Mouse (Mus musculus) midbrain, embryonic 14.5 days (tissue): ENCODE data around the gene Cdh24. TPM values are rescaled to one million over a fixed set of nuclear protein-coding genes. Genes with fewer than 3 reads are reported as not detected.

ENCODE experiments used
- ATAC-seq: fragments of 200-750 bp; cut with Nextera tagmentation; 2 replicates; pipeline ENCODE4 v1.8.0; 2017; ENCODE audit warnings: moderate number of reproducible peaks, moderate library complexity; ENCODE audit not compliant: low FRiP score, low TSS enrichment
- DNase-seq: peaks from one replicate; pipeline ENCODE4 v3.0.0-alpha.2; 2015
- H3K27ac ChIP-seq: fragments of 300-500 bp; sonication (generic); replicated peaks from 2 replicates; pipeline ENCODE4 v1.5.1; 2014; ENCODE audit warnings: mild to moderate bottlenecking, low read depth, low read length, moderate library complexity
- H3K27me3 ChIP-seq: fragments of 300-500 bp; sonication (generic); 2 replicates; pipeline ENCODE4 v1.6.1; 2014; ENCODE audit warnings: low read length, control low read depth, mixed read lengths; ENCODE audit not compliant: control insufficient read depth, insufficient read depth
- H3K36me3 ChIP-seq: fragments of 300-500 bp; sonication (generic); 2 replicates; pipeline ENCODE4 v1.6.1; 2014; ENCODE audit warnings: low read length, control low read depth; ENCODE audit not compliant: control insufficient read depth, insufficient read depth
- H3K4me1 ChIP-seq: fragments of 300-500 bp; sonication (generic); 2 replicates; pipeline ENCODE4 v1.6.1; 2014; ENCODE audit warnings: mild to moderate bottlenecking, antibody characterized with exemption, low read length, control low read depth; ENCODE audit not compliant: control insufficient read depth, insufficient read depth
- H3K4me2 ChIP-seq: fragments of 300-500 bp; sonication (generic); 2 replicates; pipeline ENCODE4 v1.6.1; 2014; ENCODE audit warnings: mild to moderate bottlenecking, low read length, moderate library complexity
- H3K4me3 ChIP-seq: fragments of 300-500 bp; sonication (generic); replicated peaks from 2 replicates; pipeline ENCODE4 v1.5.1; 2014; ENCODE audit warnings: low read depth, low read length
- H3K9ac ChIP-seq: fragments of 300-500 bp; sonication (generic); replicated peaks from 2 replicates; pipeline ENCODE4 v1.6.1; 2014; ENCODE audit warnings: mild to moderate bottlenecking, low read length, moderate library complexity
- H3K9me3 ChIP-seq: fragments of 300-500 bp; sonication (generic); 2 replicates; pipeline ENCODE4 v1.6.1; 2016; ENCODE audit warnings: low read length, control low read depth, mixed read lengths; ENCODE audit not compliant: control insufficient read depth
- WGBS: fragments of 180-500 bp; shearing (Covaris S2); extraction: QIAGEN DNeasy Blood & Tissue Kit; methylation state at CpG from one replicate; pipeline ENCODE4 v1.1.7; 2014; 5-methylcytosine and 5-hydroxymethylcytosine counted together
- polyA plus RNA-seq: library from polyadenylated mRNA; unstranded; fragments of >200 nt; fragmentation: Nextera tagmentation; extraction: Ambion mirVana; gene quantifications from 2 replicates; pipeline ENCODE4 v1.2.1, GENCODE M21; 2014

Gene Cdh24
- polyA plus RNA-seq, 1 experiment from 2014 or later = 12.4 TPM

GRCm38 (mm10) chr14:54647900-54648299, 6.7 kb upstream of the Cdh24 start:
- Histone ChIP-seq H3K9ac (no peak overlapping the region), H3K27me3 (no peaks in the 10 kb centered on the region), H3K27ac (no peak overlapping the region), H3K9me3 (no peaks in the 10 kb centered on the region), H3K4me3 (no peak overlapping the region), H3K36me3 (peaks cover 79% of the 10 kb centered on the region), H3K4me2 (no peak overlapping the region), H3K4me1 (peaks cover 36% of the 10 kb centered on the region)
- no peak for DNase-seq
- no peak for ATAC-seq
- 73% methylated on average over 4 of the region's 4 CpGs for WGBS

- H3K4me3 ChIP-seq = no peak overlapping the region
- 95% methylated on average over 8 of the region's 8 CpGs for WGBS
- no peak for DNase-seq
- H3K36me3 ChIP-seq = peaks cover 88% of the 10 kb centered on the region
- no peak overlapping the region for H3K9ac ChIP-seq
- no peak overlapping the region for H3K27ac ChIP-seq
- no peak for ATAC-seq
- H3K4me1 ChIP-seq = peaks cover 30% of the 10 kb centered on the region
- H3K4me2 ChIP-seq = no peak overlapping the region
- H3K9me3 ChIP-seq = no peaks in the 10 kb centered on the region
- no peaks in the 10 kb centered on the region for H3K27me3 ChIP-seq
Measured at GRCm38 (mm10) chr14:54646898-54647636, 5.9 kb upstream of the Cdh24 start.

GRCm38 (mm10) chr14:54646455-54646854, 5.3 kb upstream of the Cdh24 start:
- H3K27ac ChIP-seq = no peak overlapping the region
- no peaks in the 10 kb centered on the region for H3K27me3 ChIP-seq
- no peak overlapping the region for H3K4me2 ChIP-seq
- H3K9me3 ChIP-seq = no peaks in the 10 kb centered on the region
- ATAC-seq (no peak), DNase-seq (no peak)
- H3K4me3 ChIP-seq = no peak overlapping the region
- H3K36me3 ChIP-seq = peaks cover 90% of the 10 kb centered on the region
- H3K4me1 ChIP-seq = peaks cover 24% of the 10 kb centered on the region
- 95% methylated on average over 17 of the region's 17 CpGs for WGBS
- no peak overlapping the region for H3K9ac ChIP-seq

- Histone ChIP-seq H3K27me3 (no peaks in the 10 kb centered on the region), H3K4me2 (no peak overlapping the region), H3K36me3 (peaks cover 73% of the 10 kb centered on the region), H3K9me3 (no peaks in the 10 kb centered on the region), H3K27ac (no peak overlapping the region), H3K9ac (no peak overlapping the region), H3K4me1 (peaks cover 21% of the 10 kb centered on the region), H3K4me3 (no peak overlapping the region)
- DNase-seq (no peak), ATAC-seq (no peak)
- 95% methylated on average over 9 of the region's 9 CpGs for WGBS
Measured at GRCm38 (mm10) chr14:54644294-54644693, 3.1 kb upstream of the Cdh24 start.

- H3K4me3 ChIP-seq = no peak overlapping the region
- H3K9me3 ChIP-seq = no peaks in the 10 kb centered on the region
- H3K4me1 ChIP-seq = peaks cover 15% of the 10 kb centered on the region
- WGBS = 77% methylated on average over 2 of the region's 2 CpGs
- ATAC-seq = no peak
- H3K4me2 ChIP-seq = no peak overlapping the region
- no peak overlapping the region for H3K9ac ChIP-seq
- H3K27ac ChIP-seq = no peak overlapping the region
- no peaks in the 10 kb centered on the region for H3K27me3 ChIP-seq
- no peak for DNase-seq
- H3K36me3 ChIP-seq = peaks cover 75% of the 10 kb centered on the region
Measured at GRCm38 (mm10) chr14:54643011-54643410, 1.8 kb upstream of the Cdh24 start.

- Histone ChIP-seq H3K27me3 (no peaks in the 10 kb centered on the region), H3K4me1 (peaks cover 13% of the 10 kb centered on the region), H3K9me3 (no peaks in the 10 kb centered on the region), H3K36me3 (peaks cover 74% of the 10 kb centered on the region), H3K9ac (no peak overlapping the region), H3K27ac (0 out of 2 replicates have a peak overlapping the region, but pooled peaks have one; percentile 8), H3K4me2 (peak overlapping the region; percentile 93; the same call in 1 of the 2 replicates), H3K4me3 (no peak overlapping the region)
- ATAC-seq (no peak), DNase-seq (no peak)
- WGBS = 75% methylated on average over 25 of the region's 25 CpGs
Measured at GRCm38 (mm10) chr14:54642224-54642944, 1.2 kb upstream of the Cdh24 start.

- Histone ChIP-seq H3K4me2 (peak within 1 kb of the TSS; percentile 93), H3K27ac (peak within 1 kb of the TSS; percentile 90), H3K9ac (peak within 1 kb of the TSS; percentile 96), H3K27me3 (no peaks in the 10 kb centered on the region), H3K4me1 (peaks cover 13% of the 10 kb centered on the region), H3K9me3 (no peaks in the 10 kb centered on the region), H3K4me3 (peak within 1 kb of the TSS; percentile 80), H3K36me3 (peaks cover 74% of the 10 kb centered on the region)
- WGBS = under 1% methylated on average over 28 of the region's 28 CpGs
- ATAC-seq = no peak; the same call in 1 of the 2 replicates
- DNase-seq = no peak
Measured at GRCm38 (mm10) chr14:54640946-54641304, 239 bp downstream of the Cdh24 start, which contains the start of gene Gm17606. Gene Gm17606, plus strand, starts transcription at chr14:54640952.

GRCm38 (mm10) chr14:54640121-54640520, 1.0 kb downstream of the Cdh24 start:
- H3K4me1 ChIP-seq = peaks cover 13% of the 10 kb centered on the region
- H3K4me2 ChIP-seq = peak overlapping the region; percentile 93
- 13% methylated on average over 4 of the region's 4 CpGs for WGBS
- no peaks in the 10 kb centered on the region for H3K27me3 ChIP-seq
- H3K27ac ChIP-seq = no peak overlapping the region
- H3K4me3 ChIP-seq = peak overlapping the region; percentile 80
- DNase-seq (no peak), ATAC-seq (no peak)
- peaks cover 70% of the 10 kb centered on the region for H3K36me3 ChIP-seq
- peak overlapping the region; percentile 56 for H3K9ac ChIP-seq
- H3K9me3 ChIP-seq = no peaks in the 10 kb centered on the region
